Comparison of ENCODE assay signal across 12 mouse cellular contexts in the genomic region with DNA sequence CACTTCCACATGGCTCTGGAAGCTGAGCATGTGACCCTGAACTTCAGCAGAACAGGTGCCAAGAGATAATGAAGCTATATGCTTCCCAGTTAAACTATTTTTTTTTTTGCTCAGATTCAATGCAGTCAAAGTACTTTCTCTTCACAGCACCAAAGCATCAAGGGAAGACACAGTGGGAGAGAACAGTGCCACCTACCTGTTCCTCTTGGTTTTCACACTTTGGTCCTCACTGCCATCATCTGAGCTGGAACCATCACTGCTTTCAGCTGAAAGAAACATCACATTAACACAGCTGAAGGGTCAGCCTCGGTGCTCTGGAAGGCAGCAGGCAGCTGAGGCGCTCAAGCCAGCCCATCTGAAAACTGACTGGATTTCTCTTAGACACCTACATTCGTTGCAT.
A peak's percentile ranks its signal among the peaks of the same experiment; 100 is the strongest.
DNase-seq lines count a peak whose midpoint lies in the region; ATAC-seq and TF ChIP-seq lines count a peak whose summit lies in the region.
"Had no signal": no experiment of that assay in that cellular context is flagged by ENCODE, and none has a peak within 500 bp of the region (broad histone marks: within the 10 kb centered on the region; RNA-seq: fewer than 3 reads in every experiment).

No protein-coding gene starts in this region.

- H3K36me3 ChIP-seq in heart, postnatal 0 days (replicated peaks; ENCODE audit: control insufficient read depth, insufficient read depth, low read length), result no peaks in the 10 kb centered on the region
- no peaks in the 10 kb centered on the region for H3K36me3 ChIP-seq in heart, embryonic 12.5 days
- no peaks in the 10 kb centered on the region for H3K36me3 ChIP-seq in midbrain, embryonic 14.5 days (ENCODE audit: control insufficient read depth, insufficient read depth, low read length)
- H3K36me3 ChIP-seq in midbrain, embryonic 16.5 days (ENCODE audit: control insufficient read depth, insufficient read depth, low read length), result peaks cover 4% of the 10 kb centered on the region; the same call in 1 of the 2 replicates
- H3K36me3 ChIP-seq: embryonic facial prominence, embryonic 13.5 days; heart, embryonic 13.5 days; intestine, embryonic 15.5 days; limb, embryonic 10.5 days had no signal

- H3K4me2 ChIP-seq in heart, postnatal 0 days (ENCODE audit: low read depth, low read length), result no peak overlapping the region
- no peak overlapping the region for H3K4me2 ChIP-seq in heart, embryonic 12.5 days
- no peak overlapping the region for H3K4me2 ChIP-seq in midbrain, embryonic 14.5 days (ENCODE audit: low read length)
- no peak overlapping the region for H3K4me2 ChIP-seq in midbrain, embryonic 16.5 days (ENCODE audit: low read length)
- H3K4me2 ChIP-seq: embryonic facial prominence, embryonic 13.5 days; heart, embryonic 13.5 days; intestine, embryonic 15.5 days had no signal

- DNase-seq in heart, postnatal 0 days (ENCODE audit: low spot score), result no peak
- DNase-seq in midbrain, embryonic 14.5 days, result peak; percentile 60
- DNase-seq in retina, embryonic 14.5 days (ENCODE audit: low spot score), result peak; percentile 57
- no peak for DNase-seq in kidney, adult 18-20 months
- DNase-seq: lung, postnatal 4 days had no signal

- no peaks in the 10 kb centered on the region for H3K9me3 ChIP-seq in heart, postnatal 0 days (replicated peaks; ENCODE audit: control insufficient read depth, low read length)
- H3K9me3 ChIP-seq in heart, embryonic 12.5 days (replicated peaks), result peaks cover 4% of the 10 kb centered on the region; the same call in 1 of the 2 replicates
- no peaks in the 10 kb centered on the region for H3K9me3 ChIP-seq in midbrain, embryonic 14.5 days (ENCODE audit: control insufficient read depth, low read length)
- H3K9me3 ChIP-seq in midbrain, embryonic 16.5 days (replicated peaks; ENCODE audit: control insufficient read depth, low read length, poor library complexity, severe bottlenecking), result no peaks in the 10 kb centered on the region; the same call in none of the 2 replicates
- H3K9me3 ChIP-seq: embryonic facial prominence, embryonic 13.5 days; heart, embryonic 13.5 days; intestine, embryonic 15.5 days; limb, embryonic 10.5 days had no signal

- H3K4me3 ChIP-seq in heart, postnatal 0 days (ENCODE audit: low read depth, low read length), result no peak overlapping the region
- H3K4me3 ChIP-seq in heart, embryonic 12.5 days, result no peak overlapping the region
- no peak overlapping the region for H3K4me3 ChIP-seq in midbrain, embryonic 14.5 days (replicated peaks; ENCODE audit: low read depth, low read length)
- H3K4me3 ChIP-seq in midbrain, embryonic 16.5 days (ENCODE audit: low read depth, low read length), result no peak overlapping the region
- H3K4me3 ChIP-seq: embryonic facial prominence, embryonic 13.5 days; heart, embryonic 13.5 days; intestine, embryonic 15.5 days; limb, embryonic 10.5 days had no signal

- no peak for TF ChIP-seq EP300 in heart, postnatal 0 days (IDR thresholded peaks at IDR 0.05; ENCODE audit: low read depth)

- 64% methylated on average over 3 of the region's 3 CpGs for WGBS in heart, postnatal 0 days
- 71% methylated on average over 3 of the region's 3 CpGs for WGBS in heart, embryonic 12.5 days
- WGBS in midbrain, embryonic 14.5 days, result 74% methylated on average over 3 of the region's 3 CpGs
- WGBS in midbrain, embryonic 16.5 days, result 66% methylated on average over 3 of the region's 3 CpGs

- peak; percentile 43 for TF ChIP-seq CTCF in heart, postnatal 0 days (IDR thresholded peaks at IDR 0.05; ENCODE audit: low read depth)

- no peaks in the 10 kb centered on the region for H3K27me3 ChIP-seq in heart, postnatal 0 days (ENCODE audit: control insufficient read depth, insufficient read depth, low read length)
- no peaks in the 10 kb centered on the region for H3K27me3 ChIP-seq in heart, embryonic 12.5 days (replicated peaks)
- no peaks in the 10 kb centered on the region for H3K27me3 ChIP-seq in midbrain, embryonic 14.5 days (ENCODE audit: control insufficient read depth, insufficient read depth, low read length)
- H3K27me3 ChIP-seq in midbrain, embryonic 16.5 days (ENCODE audit: control insufficient read depth, insufficient read depth, low read depth, low read length), result no peaks in the 10 kb centered on the region
- H3K27me3 ChIP-seq: embryonic facial prominence, embryonic 13.5 days; heart, embryonic 13.5 days; intestine, embryonic 15.5 days had no signal

- ATAC-seq in heart, postnatal 0 days (ENCODE audit: insufficient read depth, low read depth), result no peak
- no peak for ATAC-seq in heart, embryonic 12.5 days (ENCODE audit: insufficient number of reproducible peaks, low FRiP score)
- ATAC-seq in midbrain, embryonic 14.5 days (ENCODE audit: low FRiP score, low TSS enrichment), result no peak
- no peak for ATAC-seq in midbrain, embryonic 16.5 days
- peak; percentile 58 for ATAC-seq in granulocyte monocyte progenitor cell, adult 5-6 weeks (replicated peaks; ENCODE audit: poor library complexity, severe bottlenecking)
- ATAC-seq: intestine, embryonic 15.5 days had no signal

- no peaks in the 10 kb centered on the region for H3K4me1 ChIP-seq in heart, postnatal 0 days (ENCODE audit: control insufficient read depth, insufficient read depth)
- H3K4me1 ChIP-seq in heart, embryonic 12.5 days (replicated peaks), result no peaks in the 10 kb centered on the region
- H3K4me1 ChIP-seq in midbrain, embryonic 14.5 days (ENCODE audit: control insufficient read depth, insufficient read depth, low read length), result no peaks in the 10 kb centered on the region
- H3K4me1 ChIP-seq in midbrain, embryonic 16.5 days (ENCODE audit: control insufficient read depth, insufficient read depth, low read length), result no peaks in the 10 kb centered on the region
- H3K4me1 ChIP-seq: heart, embryonic 13.5 days; intestine, embryonic 15.5 days had no signal

- no peak overlapping the region for H3K27ac ChIP-seq in heart, postnatal 0 days (ENCODE audit: low read depth)
- no peak overlapping the region for H3K27ac ChIP-seq in heart, embryonic 12.5 days (ENCODE audit: poor library complexity, severe bottlenecking)
- no peak overlapping the region for H3K27ac ChIP-seq in midbrain, embryonic 14.5 days (replicated peaks; ENCODE audit: low read depth, low read length)
- no peak overlapping the region for H3K27ac ChIP-seq in midbrain, embryonic 16.5 days (ENCODE audit: low read length)
- H3K27ac ChIP-seq: embryonic facial prominence, embryonic 13.5 days; heart, embryonic 13.5 days; intestine, embryonic 15.5 days; limb, embryonic 10.5 days had no signal

- H3K9ac ChIP-seq in heart, postnatal 0 days (replicated peaks; ENCODE audit: low read depth, low read length), result no peak overlapping the region
- no peak overlapping the region for H3K9ac ChIP-seq in heart, embryonic 12.5 days
- H3K9ac ChIP-seq in midbrain, embryonic 14.5 days (replicated peaks; ENCODE audit: low read length), result no peak overlapping the region
- no peak overlapping the region for H3K9ac ChIP-seq in midbrain, embryonic 16.5 days (ENCODE audit: low read depth, low read length)
- H3K9ac ChIP-seq: embryonic facial prominence, embryonic 13.5 days; heart, embryonic 13.5 days; intestine, embryonic 15.5 days had no signal

Comparison
In these comparisons a context has a peak if more than half of its experiments do, and no peak if none do; other contexts are left out.
1. DNase-seq: peak in midbrain, embryonic 14.5 days (single experiment) and retina, embryonic 14.5 days (single experiment); none in heart, postnatal 0 days (single experiment) and kidney, adult 18-20 months (single experiment).